Mouse (Mus musculus) right cerebral cortex, postnatal 36 days (tissue): ENCODE results near the gene Ppp4r2.
A peak's percentile ranks its signal among the peaks of the same experiment; 100 is the strongest.

Experiments
- DNase-seq, 2 experiments: peaks; one replicate each; pipeline ENCODE4 v3.0.0; 2022; ENCODE audit warnings: low spot score in 2 of 2, mixed read lengths in 1 of 2

Gene Ppp4r2

DNA sequence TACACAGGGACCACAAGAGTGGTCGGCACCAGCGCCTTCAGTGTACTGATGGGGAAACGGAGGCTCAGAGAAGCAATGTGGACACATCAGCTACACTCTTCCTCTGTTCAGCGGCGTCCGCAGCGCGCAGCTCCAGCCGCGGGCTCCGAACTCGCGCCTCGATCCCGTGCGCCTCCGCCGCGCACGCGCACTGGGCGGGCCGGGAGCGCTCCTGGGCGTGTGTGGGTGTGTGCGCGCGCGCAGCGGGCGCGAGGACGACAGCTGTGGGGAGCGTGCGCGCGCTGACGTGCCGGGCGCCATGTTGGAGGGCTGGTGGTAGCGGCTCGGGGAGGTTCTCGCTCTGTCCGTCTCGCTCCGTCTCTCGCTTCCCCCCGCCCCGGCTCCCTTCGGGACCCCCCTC, at the start of gene Ppp4r2:
Gene Ppp4r2, plus strand, starts transcription at position 268 of the 400 bp plus-strand sequence.
- DNase-seq: peak; percentile 82 to 85

DNA sequence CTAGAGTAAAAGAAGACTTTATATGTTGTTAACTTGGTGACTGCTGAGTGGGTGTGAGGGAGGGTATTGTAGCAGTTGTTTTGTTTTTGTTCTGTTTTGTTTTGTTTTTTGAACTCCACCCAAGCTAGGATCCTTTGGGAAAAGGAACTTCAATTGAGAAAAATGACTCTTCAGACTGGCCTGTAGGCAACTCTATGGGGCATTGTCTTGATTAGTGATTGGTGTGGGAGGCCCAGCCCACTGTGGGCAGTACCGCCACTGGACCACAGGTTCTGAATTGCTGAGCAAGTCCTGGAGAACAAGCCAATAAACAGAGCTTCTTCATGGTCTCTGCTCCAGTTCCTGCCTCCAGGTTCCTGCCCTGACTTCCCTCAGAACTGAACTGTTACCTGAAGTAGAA, 45.7 kb upstream of the Ppp4r2 start:
- no peak for DNase-seq

DNA sequence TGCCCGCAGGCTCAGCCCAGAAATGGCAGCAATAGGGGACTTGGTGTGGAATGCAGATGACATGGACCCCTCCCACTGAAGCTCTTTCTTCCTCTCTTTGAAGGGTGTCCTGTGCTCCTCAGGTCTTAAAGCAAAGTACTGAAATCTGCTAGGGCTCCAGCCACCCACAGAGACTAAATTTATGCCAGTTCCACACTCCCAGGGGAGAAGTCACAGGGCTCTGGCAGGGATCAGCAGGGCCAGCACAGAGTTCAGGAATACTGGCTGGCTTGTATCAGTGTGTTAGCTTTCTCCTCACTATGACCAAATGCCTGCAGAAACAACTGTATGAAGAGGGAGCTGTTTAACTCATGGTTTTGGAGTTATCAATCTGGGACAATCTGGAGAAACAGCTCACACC, 44.3 kb upstream of the Ppp4r2 start:
- DNase-seq: no peak

DNA sequence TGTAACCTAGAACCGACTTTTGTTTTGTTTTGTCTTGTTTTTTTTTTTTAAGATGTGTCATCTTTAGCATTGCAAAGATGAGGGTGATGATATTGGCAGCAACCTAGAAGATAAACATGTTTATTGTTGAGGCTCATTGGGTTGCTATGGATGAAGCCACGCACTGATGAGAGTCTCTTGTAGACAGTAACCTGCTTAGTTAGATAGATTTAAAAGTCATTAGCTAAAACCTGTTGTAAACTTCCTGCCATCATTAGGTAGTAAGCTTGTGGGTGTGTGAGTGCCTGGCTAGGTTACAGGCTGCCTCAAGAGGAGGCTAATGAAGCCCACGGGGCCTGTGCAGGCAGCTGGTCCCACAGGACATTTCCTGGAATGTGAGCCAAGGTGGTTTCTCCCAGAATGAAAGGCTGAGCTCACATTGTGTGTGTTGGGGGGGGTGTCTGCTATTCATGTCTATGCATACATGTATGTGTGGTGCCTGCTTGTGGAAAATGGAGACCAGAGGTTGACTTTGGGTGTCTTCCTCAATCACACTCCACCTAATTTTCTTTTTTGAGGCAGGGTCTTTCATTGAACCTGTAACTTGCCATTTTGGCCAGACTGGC, 41.3 kb upstream of the Ppp4r2 start:
- no peak for DNase-seq

DNA sequence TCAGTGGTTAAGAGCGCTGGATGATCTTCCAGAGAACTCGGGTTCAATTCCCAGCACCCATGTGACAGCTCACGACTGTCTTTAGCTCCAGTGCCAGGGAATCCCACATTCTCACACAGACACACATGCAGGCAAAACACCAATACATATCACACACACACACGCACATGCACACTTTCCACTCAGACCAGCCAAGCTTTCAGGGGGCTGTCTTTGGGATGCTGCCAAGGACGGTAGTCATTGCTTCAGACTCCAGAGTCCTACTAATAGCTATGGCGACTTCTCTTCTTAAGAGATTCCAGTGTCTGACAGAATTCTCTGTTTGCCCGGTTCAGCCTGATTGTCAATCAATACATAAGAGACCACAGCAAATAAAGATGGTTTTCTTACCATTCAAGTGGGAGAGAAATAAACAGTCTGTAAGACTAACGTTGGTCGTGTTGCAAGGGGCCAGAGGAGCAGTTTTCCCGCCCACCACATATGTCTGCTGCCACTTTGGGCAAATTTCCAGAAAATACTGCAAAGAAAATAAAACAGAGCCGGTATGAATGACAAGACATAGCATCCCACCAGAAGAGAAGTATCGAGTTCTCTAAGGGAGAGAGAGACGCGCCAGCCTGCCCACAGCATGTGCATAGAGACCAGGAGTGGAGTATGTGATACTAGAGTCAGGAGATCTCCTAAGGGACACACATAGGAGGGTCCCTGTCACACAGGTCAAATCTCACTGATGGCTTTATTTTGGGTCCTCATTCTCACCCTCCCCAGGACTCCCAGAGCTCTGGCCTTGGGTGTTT, 40.3 kb upstream of the Ppp4r2 start:
- no peak for DNase-seq

DNA sequence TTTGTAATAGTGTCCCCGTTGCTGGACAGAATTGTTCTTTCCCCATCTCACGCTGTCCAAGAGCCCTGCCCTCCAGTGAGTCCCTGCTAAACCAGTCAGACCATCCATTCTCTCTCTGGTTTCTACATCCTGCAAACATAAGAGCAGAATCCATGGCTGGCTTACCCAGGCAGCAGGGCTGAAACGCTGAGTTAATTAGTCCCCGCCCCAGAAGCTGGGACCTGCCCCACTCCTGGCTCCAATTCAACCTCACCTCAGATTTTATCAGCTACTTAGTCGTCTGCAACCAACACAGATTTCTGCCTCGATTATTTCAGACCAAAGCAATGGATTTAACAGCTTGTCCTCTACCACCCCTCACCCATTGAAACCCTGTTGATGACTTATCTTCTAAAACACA, 37.6 kb upstream of the Ppp4r2 start:
- DNase-seq: no peak

DNA sequence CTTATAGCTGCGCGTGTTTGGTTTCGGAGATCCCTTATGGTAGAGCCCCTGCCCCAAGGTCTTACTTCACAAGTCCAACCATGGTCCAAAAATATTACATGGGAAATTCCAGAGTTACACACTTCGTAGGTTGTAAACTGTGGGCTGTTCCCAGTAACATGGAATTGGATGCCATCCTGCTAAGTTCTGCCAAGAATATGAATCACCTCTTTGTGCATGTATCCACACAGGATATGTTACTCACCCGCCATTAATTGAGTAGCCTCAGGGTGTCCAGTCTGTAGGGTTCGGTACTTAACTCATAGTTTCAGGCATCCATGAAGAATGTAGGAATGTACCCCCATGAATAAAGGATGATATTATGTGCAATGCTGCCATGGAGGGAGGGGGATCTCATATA, 34.1 kb upstream of the Ppp4r2 start:
- DNase-seq: no peak

DNA sequence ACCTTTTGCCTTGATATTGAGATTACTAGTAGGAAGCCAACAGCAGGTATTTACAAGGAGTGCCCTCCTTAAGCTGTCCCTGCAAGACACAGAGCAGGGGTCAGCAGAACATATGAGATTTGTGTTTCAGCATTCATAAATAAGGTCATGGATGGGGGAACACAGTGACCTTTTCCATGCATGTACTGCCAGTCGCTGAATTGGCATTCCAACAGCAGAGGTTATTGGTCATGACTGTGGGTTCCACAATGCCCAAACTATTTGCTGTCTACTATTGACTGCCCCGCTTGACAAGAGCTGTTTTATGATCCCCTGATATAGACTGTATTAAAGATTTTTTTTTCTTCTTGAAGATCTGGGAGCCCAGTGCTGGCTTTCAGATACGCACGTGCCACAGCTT, 33.7 kb upstream of the Ppp4r2 start:
- DNase-seq: no peak

DNA sequence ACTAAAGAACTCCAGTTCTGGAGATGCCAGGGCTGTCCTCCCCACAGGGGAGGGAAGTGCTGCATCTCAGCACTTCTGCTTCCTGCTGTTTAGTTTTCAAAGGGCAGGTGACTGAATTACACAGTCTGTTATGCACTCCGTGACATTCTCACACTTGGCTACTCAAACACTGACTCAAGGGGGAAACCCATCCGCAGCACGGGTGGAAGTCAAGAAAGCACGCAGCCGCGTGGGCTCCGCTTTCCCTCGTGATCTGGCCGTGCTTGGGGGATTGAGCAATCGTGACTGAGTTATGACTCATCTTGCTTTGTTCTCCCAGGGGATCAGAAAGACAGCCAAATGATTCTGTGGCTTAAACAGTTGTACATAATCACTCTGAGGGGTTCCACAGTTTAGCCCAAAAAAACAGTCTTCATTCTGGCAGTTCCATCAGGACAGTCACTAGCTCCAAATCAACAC, 32.9 kb upstream of the Ppp4r2 start:
- peak; percentile 43 to 53 for DNase-seq

DNA sequence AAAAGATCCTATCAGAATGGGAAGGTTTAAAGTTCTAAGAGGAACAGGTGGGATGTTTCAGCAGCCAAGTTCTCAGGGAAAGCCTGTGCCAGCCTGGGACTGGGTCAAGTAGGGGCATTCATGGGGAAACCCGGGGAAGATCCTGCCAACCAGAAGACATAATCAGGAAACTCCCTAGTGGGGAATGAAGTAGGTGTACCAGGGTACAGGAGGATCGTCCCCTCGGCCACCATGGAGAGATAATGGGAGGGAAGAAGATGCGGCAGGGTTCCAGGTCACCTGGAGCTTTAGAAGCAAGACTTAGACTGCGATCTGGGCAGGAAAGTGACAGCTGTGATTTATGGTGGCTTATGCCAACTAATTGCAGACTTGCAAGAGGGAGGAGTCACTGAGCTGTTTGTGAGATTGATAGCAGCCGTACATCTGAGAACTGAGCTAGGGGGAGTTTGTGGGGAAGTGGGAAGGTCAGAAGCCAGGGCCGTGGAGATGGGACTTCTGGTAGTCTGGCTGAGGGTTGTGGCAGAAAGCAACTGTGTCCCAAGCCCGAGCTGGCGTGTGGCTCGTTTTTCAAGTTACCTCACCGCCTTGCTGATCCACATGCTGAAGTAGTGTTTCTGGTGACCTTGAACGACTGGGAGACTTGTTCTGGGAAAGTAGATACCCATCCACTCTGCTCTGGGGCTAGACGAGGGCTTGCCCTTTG, 30.9 kb upstream of the Ppp4r2 start:
- no peak for DNase-seq

DNA sequence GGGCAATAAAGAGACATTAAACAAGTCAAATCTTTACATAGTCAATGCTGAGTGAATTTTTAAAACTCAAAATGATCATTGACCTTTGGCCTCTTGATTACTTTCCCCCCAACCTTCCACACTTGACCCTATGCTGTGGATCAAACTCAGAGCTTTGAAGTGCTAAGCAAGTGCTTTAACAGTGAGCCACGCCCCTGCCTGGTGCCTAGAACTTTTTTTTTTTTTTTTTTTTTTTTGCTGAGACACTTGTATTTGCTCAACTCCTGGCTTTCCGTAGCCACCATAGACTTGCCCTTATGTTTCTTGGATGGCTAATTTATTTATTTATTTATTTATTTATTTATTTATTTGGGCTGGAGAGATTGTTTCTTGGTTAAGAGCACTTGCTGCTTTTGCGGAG, 30.2 kb upstream of the Ppp4r2 start:
- DNase-seq: no peak

DNA sequence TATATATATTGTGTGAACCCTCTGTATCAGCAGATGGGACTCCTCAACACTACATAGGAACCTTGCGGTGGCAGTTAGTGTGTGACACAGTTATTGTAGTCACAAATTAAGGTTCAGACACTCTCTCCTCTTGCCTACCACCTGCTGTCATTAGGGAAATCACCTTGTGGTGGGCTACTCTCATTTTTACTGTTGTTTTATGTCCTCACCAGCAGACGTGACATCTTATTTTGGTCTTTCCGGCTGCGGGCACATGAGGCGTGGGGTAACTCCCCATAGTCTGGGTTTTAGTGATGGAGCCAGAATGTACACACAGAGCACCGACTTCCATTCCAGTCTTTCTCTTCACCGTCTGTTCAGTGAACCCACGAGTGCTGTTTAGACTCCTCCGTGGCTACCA, 26.2 kb upstream of the Ppp4r2 start:
- DNase-seq: no peak

DNA sequence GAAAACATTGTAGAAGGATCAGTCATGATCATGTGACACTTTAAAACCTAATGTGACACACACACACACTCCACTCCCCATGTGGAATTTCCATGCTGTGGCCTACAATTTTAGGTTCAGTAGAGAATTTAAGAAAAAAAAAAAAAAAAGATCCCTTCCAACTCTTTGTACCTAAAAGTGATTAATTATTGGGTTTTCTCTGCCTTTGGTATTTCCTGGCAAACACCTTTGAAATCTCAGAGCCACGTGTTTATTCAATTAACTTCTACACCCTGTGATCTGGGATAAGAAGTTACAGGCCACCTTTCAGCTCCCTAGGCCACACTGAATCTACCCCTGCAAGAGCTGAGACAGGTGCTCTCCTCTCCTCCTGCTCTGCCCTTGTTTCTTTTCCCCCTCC, 25.7 kb upstream of the Ppp4r2 start:
- DNase-seq: no peak

DNA sequence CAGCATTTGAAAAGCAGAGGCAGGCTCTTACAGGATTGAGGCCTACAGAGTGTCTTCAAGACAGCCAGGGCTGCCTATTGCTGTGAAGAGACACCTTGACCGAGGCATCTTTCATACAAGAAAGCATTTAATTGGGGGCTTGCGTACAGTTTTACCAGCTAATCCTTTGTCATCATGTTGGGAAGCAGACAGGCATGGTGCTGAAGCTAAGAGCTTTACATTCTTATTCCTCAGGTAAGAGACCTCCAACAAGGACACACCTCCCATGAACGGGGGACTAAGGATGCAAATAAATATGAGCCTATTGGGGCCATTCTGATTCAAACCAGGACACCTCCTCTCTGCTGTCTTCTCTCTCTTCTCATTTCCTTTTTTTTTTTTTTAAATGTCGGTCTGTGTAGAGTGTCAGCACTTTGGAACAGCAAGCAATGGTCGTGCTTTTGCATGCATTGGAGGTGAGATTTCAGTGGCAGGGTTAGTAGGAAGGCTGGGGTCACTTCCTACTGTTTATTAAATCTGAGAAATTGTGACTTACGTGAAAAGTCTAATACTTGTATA, 25.1 kb upstream of the Ppp4r2 start:
- DNase-seq: no peak

DNA sequence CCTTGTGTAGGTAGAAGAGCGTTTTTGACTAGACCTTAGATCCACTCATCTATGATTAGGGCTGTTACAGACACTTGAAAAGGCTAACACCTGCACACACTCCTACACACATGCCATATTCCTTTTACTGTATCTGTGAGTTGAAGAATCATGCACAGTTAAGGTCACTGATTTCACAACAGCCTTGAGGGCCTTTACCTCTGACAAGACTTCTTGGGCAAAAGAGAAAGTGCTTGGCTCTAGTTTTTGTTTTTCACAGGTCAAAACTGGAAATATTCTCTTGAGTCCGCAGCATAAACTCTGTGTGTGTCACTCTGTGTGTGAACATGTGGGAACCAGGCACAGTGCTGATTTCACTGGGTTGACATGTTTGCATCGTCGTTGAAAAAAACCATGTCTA, 23.3 kb upstream of the Ppp4r2 start:
- DNase-seq: no peak

DNA sequence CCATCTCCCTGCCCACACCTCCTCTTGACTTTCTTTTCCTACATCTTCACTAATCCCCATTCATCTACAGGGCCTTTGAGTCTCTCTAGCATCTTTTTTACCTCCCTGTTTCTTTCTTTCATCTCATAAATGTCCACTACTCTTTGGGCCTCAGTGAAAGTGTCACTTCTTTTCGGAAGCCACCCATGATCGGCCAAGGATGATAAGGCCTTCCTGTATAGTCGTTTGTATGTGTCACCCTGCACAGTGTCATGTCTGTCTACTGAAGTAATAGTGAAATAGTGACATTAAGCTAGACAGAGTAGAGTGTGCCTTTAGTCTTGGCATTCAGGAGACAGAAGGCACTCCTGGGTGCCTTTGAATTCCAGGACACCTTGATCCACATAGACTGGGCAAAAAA, 21.7 kb upstream of the Ppp4r2 start:
- no peak for DNase-seq

DNA sequence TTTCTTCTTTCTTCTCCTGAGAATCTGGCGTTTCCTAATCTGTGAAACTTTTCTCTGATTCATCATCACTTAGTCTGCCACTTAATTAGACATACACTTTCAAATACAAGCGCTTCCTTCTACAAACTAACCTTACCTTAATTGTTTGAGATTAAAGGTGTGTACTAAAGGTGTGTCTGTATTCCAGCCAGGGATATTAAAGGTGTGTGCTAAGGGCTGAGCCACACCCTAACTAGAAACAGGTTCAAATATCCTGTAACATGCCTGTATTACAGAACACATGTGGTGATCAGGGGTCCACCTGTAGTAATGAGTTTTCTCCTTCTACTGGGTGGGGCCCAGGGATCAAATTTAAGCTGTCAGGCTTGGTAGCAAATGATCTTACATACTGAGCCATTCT, 12.1 kb upstream of the Ppp4r2 start:
- DNase-seq: no peak

DNA sequence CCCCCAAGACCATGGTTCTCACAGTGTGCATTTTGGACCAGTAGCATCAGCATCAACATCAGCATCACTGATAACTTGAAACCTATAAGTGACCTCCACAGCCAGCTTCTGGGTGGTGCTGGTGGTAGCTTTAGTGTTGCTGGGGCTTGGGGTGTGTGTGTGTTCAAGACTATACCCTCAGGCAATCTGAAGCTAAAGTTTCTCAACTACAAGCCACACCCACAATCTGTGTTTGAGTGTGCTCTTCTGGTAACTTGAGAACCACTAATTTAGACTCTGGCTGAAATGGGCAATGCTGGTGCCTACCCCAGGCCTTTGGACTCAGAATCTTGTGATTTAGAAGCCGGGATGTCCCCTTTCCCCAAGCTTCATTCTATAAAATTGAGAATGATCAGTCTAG, 10.1 kb upstream of the Ppp4r2 start:
- DNase-seq: no peak

DNA sequence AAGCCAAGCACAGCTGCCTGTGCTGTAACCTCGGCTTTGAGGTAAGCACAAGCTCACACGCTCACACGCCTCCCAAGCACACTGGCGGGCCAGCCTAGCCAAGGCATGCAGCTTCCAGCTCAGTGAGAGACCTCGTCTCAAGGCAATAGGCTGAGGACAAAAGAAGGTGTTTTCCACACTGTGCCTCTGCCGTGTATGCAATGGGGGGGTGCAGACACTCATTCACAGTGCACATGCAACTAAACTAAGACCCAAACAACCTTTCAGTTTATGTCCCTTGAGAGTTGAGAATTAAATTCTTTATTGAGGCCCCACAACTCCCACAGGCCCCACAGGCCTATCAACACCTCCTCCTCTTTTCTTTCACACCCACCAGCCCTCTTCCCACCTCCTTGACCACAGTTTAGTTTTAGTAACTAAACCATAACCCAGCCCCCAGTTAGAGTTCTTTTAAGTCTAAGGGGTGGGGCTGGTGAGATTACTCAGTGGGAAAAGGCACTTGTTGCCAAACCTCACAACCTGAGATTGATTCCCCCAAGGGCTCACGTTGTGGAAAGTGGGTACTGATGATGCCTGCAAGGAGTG, 8.9 kb upstream of the Ppp4r2 start:
- no peak for DNase-seq

DNA sequence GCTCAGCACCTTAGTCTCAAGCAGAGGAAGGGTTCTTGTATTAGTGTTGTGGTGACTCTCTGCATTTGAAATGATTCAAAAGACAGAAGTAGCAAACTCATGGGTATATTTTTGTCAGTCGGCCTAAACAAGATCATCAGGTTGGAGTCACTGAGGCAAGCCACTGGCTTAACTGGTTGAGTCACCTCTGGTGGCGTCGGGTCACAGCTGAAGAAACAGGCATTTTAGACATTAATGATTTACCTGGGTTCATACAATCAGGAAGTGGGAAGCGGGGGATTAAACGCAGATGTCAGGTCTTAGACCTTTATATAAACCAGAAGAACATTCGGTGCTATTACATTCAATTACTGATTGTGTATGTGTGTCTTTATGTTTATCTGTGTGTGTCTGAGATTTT, 7.4 kb upstream of the Ppp4r2 start:
- DNase-seq: no peak

DNA sequence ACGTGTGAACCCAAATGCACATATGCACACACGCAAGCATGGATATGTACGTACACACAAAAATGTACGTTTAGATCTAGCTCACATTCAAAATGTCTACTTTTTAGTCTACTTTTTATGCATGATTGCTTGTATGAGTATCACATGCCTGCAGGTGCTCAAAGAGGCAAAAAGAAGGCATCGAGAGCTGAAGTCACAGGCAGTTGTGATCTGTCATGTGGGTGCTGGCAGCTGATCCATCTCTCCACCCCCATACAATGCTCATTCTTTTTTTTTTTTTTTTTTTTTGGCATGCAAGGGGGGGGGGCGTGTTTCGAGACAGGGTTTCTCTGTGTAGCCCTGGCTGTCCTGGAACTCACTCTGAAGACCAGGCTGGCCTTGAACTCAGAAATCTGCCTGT, 4.9 kb upstream of the Ppp4r2 start:
- no peak for DNase-seq

DNA sequence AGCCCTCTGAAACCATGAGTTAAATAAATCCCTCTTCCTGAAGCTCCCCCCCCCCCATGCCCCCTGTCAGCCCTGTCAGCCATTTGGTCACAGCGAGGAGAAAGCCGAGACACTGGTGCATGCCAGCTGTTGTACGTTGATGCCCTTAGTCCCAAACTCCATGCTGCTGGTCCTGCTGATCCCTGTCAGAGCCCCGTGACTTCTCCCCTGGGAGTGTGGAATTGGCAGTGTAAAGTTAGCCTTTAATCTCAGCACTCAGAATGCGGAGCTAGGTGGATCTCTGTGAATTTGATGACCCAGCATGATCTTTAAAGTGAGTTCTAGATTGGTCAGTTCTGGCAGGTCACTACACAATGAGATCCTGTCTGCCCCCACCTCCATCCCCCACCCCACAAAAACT, 3.7 kb upstream of the Ppp4r2 start:
- DNase-seq: no peak
